Mouse (Mus musculus) frontal cortex, postnatal 36 days (tissue): ENCODE results near the gene Cdk18.
A peak's percentile ranks its signal among the peaks of the same experiment; 100 is the strongest.

Source experiments
- DNase-seq, 2 experiments: peaks; one replicate each; pipeline ENCODE4 v3.0.0; 2022; ENCODE audit warnings: low spot score in 2 of 2

Gene Cdk18

DNA sequence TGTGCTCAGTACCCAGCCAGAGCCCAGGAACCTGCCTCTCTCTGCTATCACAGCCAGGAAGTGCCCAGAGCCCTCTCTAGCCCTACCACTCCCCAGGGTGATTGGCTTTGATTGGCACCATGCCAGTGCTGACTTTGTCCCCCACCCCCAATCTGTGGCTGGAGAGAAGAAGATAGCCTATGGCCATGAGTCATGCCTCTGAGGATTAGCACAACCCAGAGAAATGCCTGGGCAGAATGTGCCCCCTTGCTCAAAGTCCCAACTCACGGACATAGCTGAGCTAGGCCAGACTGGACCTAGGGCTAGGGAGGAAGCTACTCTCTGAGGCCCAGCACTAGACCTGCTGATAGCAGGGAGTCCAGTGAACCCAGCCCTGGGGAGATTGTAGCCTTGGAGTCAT lies 10.7 kb upstream of the Cdk18 start:
- no peak for DNase-seq

DNA sequence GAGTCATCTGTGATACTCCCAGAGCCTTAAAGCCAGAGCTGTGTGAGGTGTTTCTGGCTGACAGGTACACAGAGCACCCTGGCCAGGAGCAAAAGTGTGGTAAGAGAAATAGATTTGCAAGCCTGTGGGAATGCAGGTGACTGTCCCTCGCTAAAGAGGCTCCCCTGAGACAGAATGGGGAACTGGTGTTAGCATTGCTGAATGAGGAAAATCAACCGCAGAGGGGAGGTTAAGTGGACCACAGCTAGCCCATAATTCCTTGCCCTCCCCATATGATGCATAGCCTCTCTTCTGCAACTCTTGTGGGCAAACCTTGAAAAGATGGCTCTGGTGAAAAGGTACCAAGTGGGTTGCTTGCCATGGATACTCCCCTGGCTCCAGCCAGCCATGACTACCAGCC lies 9.9 kb upstream of the Cdk18 start:
- no peak for DNase-seq

DNA sequence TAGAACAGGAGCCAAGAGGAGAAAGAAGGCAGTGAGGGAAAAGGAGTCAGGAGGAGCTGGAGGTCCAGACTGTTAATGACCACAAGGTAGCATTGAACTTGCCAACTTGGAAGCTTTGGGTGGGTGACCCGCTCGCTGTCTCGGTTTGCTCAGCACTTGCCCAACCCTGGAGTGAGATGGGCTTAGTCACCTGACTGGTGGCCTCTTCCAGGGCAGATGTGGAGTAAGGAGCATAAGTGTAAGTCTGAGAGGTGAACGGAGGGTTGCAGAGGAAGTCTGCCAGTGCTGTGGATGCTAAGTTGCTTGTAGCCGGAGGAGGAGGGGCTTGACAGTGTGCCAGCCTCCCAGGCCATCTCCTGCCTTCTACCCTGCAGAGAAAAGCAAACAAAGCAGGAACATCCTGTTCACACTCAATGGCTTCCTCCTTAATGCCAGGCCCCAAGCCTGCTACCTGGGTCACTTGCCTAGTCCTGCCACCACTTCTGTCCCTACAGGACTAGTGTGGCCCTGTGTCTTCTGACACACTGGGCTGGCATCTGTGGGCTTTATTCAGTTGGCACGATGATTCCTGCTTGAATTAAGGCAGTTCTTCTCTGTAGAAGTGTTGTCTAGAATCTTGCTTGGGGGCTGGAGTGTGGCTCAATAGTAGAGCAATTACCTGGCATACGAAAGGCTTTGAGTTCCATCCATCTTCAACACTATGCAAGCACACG lies 6.6 kb upstream of the Cdk18 start:
- DNase-seq: no peak

DNA sequence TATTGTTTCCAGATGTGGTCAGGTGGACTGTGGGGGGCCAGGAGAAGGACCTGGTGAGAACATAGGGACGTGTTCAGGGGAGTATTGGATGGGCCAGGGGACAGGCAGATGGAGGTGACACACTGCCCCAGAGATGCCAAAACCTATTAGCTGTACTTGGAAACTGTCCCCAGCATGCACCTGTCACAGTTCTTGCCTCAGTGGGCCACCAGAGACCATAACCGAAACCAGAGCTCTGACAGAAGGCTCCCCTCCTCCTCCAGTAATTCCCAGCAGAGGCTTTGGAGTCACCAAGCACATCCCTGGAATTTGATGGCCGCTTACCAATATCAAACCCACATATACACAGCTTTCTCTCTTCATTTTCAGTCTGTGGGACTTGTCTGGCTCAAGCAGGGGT lies 5.4 kb upstream of the Cdk18 start:
- no peak for DNase-seq

DNA sequence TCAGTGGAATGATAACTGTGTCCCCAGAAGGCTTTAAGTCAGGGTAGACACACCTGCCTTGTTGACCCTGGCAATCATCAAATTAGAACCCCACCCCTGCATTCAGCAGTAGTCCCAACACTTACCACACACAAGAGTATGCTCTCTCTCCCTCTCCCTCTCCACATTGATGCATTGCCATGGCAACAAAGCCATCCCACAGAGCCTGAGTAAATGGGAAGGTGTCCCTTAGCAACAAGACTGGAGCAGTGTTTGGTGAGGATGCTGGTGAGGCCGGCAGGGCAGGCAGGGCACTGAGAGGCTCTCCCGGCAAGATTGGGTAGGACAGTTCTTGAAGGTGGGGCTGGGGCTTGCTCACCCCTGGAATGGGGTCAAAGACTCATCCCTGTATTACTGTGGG lies 4.7 kb upstream of the Cdk18 start:
- DNase-seq: peak; percentile 69 to 78

DNA sequence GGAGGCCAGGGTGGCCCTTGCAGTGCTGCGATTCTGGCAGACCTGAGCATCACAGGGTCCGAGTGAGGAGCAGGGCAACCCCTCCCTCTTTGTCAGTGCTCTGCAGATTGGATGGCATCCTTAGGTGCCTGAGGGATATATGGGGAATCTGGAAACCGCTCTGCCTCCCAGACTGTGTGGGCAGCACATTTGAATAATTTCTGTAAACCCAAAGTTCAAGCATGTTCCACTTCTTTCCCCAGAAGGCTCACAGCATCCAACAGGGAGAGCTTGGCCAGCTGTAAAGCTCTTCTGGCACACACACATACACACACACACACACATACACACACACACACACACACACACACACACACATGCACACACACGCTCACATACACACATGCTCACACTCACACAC lies 4.2 kb upstream of the Cdk18 start:
- DNase-seq: peak in 1 of 2 experiments; percentile 55

DNA sequence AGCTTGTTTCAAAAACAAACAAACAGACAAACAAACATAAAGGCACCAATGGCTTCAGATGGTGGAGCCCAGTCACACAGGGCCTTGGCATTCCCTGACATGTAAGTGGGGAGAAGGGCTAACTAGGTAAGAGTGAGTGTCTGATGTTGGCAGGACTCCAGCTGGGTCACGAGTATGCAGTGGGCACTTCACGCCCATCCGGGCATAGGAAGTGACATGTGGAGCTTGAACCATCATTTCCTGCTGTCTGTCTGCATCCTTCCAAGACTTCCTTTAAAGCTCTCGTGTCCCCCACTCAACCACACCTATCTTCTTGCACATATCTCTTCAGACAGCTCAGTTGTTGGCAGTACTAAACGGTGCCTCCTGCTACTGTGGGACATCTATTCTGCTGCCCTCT lies 3.6 kb upstream of the Cdk18 start:
- DNase-seq: no peak

DNA sequence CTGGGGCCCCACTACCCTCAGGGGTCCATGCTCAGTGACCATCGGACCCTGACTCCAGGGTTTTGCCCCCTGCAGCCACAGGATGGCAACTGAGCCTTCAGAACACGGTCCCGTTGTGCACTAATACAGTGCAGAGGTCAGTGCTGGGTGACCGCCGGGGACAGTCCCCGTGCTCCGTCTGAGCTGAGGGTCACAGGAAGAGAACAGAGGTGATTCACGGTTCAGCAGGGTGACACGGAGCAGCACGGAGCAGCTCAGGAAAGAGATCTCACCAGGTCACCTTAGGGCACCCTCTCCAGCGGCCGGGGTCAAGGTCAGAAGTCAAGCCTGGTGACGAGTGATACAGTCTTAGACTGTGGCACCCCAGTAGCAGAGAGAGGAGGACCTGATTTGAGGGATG lies 2.3 kb upstream of the Cdk18 start:
- no peak for DNase-seq

DNA sequence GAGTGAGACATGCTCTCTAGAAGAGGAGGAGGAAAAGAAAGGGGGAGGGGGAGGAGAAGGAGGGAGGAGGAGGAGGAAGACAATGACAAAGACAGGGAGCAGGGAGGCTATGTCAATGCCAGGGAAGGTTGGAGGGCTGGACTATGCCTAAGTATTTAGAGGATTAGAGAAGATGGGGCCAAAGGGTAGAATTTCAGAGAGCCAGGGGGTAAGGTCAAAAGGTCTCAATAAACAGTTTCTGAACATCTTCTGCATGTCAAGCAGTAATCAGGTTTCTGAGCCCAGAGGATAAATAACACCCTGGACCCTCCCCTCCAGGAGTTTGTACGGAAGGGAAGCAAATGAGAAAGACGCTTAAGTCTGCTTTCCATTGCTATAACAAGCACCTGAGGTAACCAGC lies 1.7 kb upstream of the Cdk18 start:
- DNase-seq: no peak

DNA sequence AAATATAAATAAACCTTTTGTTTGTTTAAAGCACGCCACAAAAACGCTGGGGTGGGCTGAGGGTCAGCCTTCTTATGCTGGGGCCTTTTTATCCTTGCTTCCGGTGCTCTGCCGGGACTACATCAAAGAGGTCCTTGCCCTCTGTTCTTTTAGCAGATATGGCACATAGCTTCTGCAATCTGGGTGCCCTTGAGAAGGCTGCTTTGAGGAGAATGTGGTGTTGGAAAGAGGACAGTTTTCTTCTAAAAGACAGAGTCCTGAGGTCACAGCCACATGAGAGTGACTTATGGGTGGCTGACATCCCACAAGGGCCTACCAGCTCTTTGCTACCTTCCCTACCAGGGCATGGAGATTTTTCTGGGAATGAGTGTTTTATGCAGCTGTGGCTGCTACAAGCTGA lies 1.1 kb upstream of the Cdk18 start:
- no peak for DNase-seq

DNA sequence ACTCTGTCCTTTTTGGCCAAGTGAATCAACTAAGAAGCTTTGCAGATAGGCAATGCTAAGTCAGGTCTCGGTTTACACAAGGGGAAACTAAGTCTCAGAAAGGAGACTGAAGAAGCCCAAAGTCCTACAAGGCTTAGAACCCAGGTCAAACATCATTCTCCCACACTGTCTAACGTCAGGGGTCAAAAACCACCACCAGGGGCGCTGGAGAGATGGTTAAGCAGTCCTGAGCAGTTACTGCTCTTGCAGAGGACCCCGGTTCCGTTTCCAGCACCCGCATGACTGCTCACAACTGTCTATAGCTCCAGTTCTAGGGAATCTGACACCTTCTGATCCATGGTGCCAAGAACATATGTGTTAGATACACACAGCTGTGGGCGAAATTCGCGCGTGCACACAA lies 687 bp upstream of the Cdk18 start:
- no peak for DNase-seq

DNA sequence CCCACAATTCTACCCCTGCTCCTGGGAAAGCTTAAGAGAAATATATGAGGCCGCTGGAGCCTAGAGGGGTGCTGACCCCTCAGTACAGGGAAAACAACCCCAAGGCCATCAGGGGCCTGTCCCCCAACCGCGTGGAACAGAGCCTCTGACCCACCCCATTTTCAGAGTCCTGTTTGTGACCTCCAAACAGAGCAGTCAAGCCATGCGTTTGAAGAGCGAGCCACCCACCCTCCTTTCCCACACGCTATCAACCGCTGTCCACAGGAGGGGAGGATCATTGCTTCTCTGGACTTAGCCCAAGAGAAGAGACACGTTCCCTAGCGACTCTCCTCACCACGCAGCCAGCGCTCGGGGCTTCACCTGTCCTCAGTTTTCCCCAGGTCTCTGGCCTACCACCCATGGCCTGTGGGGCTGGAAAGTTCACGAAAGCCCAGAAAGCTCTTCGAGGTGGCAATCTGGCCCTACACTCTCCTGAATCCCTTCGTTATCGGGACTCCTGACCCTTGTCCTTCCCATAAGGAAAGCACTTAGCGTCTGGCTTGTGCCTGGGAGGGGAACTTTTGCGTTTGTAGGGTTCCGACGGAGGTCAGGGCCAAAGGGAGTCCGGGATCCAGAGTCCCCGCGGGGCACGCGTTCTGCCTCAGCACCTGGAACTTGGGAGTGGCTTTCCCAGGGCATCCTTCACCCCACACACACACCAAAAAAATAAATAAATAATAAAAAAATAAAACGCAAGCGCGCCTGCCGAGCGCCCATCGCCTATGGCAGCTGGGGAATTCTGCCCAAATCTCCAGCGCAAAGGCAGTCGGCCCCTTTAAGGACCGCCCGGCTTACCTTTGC lies 688 bp downstream of the Cdk18 start:
- DNase-seq: no peak

DNA sequence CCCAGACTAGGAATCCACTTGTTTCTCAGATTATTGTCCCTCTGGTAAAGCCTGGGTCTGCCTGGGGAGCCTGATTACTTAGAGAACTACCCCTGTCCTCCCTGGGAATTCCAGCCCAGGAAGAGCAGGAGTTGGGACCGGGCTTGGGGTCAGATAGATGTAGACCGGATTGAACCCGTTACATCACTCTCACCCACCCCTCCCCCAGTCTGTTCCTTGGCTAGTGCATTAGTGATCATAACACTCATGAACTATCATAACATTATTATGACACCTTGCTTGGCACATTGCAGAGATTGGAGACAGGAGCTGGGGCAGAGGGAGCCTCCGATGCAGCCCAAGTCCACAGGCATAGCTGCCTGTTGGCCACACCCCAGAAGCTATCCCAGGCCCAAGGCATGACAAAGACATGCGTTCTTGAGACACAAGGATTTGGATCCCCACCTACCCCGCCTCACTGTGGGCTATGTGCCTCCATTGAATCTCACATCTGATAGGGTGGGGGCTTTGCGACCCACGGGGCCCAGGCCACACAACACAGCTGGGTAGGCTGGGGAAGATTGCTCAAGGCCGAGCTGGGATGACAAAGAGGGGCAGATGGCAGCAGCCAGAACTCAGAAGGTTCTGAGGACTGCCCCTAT lies 1.4 kb downstream of the Cdk18 start:
- no peak for DNase-seq

DNA sequence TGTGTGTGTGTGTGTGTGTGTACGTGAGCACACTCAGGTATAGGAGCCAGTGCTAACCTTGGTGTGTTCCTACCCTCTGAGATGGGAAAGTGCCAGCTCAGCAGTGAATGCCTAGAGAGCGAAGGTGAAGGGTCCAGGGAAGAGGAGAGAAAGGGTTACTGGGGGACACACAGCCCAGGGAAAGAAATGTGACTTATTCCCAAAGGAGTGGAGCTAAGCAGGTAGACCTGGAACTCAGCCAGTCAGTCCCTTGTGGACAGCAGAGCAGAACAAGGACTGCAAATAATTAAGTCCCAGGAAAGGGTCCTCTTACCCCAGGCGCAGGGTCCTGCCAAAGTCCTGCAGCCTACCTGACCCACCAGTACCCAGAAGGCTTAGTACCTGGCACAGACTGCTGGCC lies 2.6 kb downstream of the Cdk18 start:
- DNase-seq: no peak

DNA sequence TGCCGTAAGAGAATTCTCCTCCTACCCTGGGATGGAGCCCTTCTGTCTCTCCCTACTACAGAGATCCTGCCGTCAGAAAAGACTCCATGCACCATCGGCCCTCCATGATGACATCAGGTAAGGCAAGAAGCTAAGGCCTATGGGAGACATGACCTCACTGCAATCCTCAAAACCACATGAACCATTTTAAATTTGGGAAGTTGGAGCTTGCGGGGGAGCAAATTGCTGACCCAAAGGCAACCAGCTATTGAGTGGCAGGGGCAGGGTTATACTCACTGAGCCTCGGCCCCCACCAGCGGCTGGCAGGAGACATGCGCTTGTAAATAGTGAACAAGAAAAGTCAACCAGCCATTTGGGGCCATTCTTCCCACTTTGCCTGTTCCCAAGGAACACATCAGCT lies 3.9 kb downstream of the Cdk18 start:
- DNase-seq: no peak

DNA sequence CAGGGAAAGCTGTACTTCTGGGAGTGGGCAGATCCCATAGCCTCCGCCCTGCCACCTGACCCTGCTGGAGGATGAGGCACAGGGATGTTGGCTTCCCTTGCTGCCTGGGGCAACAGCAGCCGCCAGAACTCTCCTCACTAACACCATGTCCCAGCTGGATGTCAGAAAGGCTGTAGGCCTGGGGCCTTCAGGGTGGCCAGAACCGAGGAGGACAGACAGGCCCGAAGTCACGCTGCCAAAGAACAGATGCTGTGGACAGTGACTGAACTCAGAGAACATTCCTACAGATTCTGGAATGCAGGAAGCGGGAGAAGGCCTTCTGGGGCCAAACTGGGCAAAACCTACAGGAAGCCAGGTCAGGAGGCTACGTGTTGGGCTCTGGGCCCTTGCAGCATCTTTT lies 11.2 kb downstream of the Cdk18 start:
- no peak for DNase-seq

DNA sequence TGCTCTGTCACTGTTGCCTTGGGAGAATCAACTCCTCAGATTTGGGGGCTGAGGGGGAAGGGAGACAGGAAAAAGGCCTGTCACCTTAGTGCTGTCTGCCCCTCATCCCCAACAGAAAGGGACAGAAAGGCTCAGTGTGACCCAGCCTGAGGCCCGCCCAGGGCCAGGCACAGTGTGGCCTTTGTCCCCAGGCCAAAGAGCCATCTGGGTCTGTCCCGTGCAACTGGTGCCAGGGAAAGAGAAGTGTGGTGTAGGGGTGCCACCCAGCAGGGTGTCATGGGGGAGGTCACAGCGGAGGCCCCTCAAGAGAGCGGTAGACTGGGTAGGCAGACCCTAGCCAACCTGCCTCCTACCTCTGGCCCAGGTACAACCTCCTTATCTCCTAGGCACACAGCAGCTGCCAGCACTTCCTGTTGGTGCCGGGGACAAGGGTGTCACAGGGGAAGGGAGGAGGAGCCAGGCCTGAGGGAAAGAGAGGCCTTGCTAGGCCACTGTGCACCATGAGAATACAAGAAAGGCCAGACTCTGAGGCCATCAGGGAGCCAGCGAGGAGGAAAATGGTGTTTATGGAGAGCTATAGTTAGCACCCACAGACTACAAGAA lies 13.6 kb downstream of the Cdk18 start:
- DNase-seq: no peak

DNA sequence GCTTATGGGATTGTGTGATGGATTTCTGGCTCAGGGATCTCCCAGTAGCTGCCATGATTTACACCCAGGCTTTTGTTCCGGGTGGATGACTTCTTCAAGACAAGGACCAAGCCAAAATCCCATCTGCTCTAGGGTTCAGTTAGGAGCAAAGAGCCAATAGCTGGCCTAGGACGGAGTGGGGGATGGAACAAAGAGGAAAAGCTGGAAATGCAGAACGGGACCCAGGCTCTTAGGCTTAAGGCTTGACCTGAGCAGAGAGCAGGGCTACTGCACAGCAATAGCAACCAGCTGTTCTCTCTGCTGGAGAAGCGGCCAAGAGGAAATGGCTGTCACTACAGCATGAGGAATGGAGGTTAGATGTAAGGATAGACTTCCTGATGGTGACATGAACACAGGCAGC lies 14.2 kb downstream of the Cdk18 start:
- DNase-seq: no peak

DNA sequence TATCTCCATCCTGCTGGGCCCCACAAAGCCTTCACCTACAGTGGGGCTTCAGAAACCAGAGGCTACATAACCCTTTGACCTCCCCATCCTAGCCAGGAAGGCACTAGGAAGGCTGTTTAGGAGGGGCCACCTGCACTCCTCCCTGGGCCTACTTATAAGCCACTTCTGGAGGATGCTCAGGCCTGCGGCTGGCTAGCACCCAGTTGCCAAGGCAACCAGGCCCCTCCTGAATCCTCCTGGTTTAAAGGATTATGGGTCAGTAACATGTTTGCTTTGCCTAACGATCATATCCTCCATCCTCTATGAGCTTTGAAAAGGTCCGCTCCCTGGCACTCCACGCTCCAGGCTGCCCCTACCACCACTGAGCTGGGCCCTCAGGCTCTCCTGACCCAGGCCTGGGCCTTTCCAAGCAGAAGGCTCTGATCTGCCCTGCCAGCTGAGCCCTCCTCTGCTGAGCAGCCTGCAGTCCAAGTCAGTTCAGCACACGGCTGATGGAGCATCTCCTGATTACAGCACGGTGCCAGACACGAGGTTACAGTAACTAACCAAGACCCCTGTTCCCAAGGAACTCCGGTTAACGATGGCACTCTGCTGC lies 16.0 kb downstream of the Cdk18 start:
- DNase-seq: no peak

DNA sequence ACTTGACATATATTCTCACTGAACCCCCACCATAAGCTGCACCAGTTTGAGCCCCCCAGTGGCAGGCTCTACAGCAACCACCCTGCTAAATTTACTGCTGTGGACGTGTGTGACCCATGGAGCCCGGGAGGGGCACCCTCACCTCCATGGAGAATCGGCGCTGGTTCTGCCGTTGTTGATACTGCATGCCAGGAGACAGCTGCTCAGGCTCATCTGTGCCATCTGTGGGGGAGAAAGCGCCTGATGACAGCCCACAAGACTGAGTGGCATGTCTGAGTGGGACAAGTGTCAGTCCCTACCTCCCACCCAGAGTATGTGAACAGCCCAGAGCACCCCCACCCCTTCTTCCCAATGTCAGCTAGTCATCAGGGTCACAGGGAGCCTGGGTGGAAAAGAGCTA lies 17.6 kb downstream of the Cdk18 start:
- peak in 1 of 2 experiments; percentile 65 for DNase-seq

DNA sequence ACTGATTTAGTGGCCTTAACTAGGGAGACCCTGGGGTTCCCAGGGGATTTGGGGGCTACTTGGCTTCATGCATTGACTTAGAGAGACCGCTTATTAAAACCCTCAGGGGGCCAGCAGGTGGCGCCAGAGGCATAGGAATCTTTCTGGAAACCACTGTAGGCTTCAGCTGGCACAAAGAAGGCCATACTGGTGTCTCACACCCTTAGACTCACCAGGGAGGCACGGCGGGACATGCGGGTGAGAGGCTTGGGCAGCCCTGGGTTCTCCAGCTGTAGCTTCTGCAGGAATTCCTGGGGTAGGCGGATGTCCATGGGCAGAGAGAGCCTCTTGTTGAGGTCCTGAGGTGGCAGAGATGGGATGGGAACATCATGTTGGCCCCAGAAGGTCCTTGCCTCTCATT lies 18.2 kb downstream of the Cdk18 start:
- peak; percentile 87 to 92 for DNase-seq

DNA sequence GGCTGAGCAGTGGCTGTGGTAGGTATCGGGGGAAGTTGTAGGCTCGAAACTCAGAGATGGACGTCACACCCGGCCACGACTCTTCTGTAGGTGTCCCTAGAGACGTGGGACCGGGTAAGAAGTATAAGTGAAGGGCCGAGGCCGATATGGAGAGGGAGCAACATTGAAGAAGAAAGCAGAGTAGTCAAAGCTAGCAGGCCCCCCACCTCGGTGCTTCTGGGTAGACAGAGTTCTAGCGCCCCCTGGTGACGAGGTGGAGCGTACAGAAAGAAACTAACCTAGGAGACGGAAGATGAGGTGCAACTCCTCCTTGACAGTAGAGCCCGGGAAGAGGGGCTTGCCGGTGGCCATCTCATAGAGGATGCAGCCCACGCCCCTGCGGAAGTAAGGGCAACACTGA lies 22.9 kb downstream of the Cdk18 start:
- peak; percentile 69 to 78 for DNase-seq
